Mouse (Mus musculus) midbrain, embryonic 11.5 days (tissue): ENCODE results near the gene Olfr1232. TPM values are rescaled to one million over a fixed set of nuclear protein-coding genes. Genes with fewer than 3 reads are reported as not detected.

Experiments
- ATAC-seq: fragments of 200-750 bp; cut with Nextera tagmentation; 2 replicates; pipeline ENCODE4 v1.8.0; 2017; ENCODE audit warnings: moderate TSS enrichment, moderate library complexity; ENCODE audit not compliant: low FRiP score
- DNase-seq: peaks from one replicate; pipeline ENCODE4 v3.0.0; 2015; ENCODE audit warnings: low spot score; ENCODE audit errors: missing footprints
- H3K27ac ChIP-seq: fragments of 300-500 bp; sonication (generic); 2 replicates; pipeline ENCODE4 v1.5.1; 2014; ENCODE audit warnings: low read depth, low read length
- H3K27me3 ChIP-seq: fragments of 300-500 bp; sonication (generic); 2 replicates; pipeline ENCODE4 v1.6.1; 2014; ENCODE audit warnings: mild to moderate bottlenecking, low read length, moderate library complexity, mixed read lengths; ENCODE audit not compliant: control insufficient read depth, insufficient read depth
- H3K36me3 ChIP-seq: fragments of 300-500 bp; sonication (generic); 2 replicates; pipeline ENCODE4 v1.6.1; 2014; ENCODE audit warnings: mild to moderate bottlenecking, low read length, moderate library complexity, mixed read lengths; ENCODE audit not compliant: control insufficient read depth, insufficient read depth
- H3K4me1 ChIP-seq: fragments of 300-500 bp; sonication (generic); 2 replicates; pipeline ENCODE4 v1.6.1; 2014; ENCODE audit warnings: low read length; ENCODE audit not compliant: control insufficient read depth, insufficient read depth
- H3K4me2 ChIP-seq: fragments of 300-500 bp; sonication (generic); 2 replicates; pipeline ENCODE4 v1.6.1; 2014; ENCODE audit warnings: mild to moderate bottlenecking, moderate library complexity
- H3K4me3 ChIP-seq: fragments of 300-500 bp; sonication (generic); 2 replicates; pipeline ENCODE4 v1.5.1; 2014; ENCODE audit warnings: low read depth, low read length
- H3K9ac ChIP-seq: fragments of 300-500 bp; sonication (generic); 2 replicates; pipeline ENCODE4 v1.6.1; 2014; ENCODE audit warnings: low read length
- H3K9me3 ChIP-seq: fragments of 300-500 bp; sonication (generic); 2 replicates; pipeline ENCODE4 v1.6.1; 2016; ENCODE audit warnings: low read length; ENCODE audit not compliant: control insufficient read depth
- WGBS: fragments of 180-500 bp; shearing (Covaris S2); extraction: QIAGEN DNeasy Blood & Tissue Kit; methylation state at CpG from one replicate; pipeline ENCODE4 v1.1.7; 2014; 5-methylcytosine and 5-hydroxymethylcytosine counted together
- polyA plus RNA-seq: library from polyadenylated mRNA; unstranded; fragments of >200 nt; fragmentation: Nextera tagmentation; extraction: Ambion mirVana; gene quantifications from 2 replicates; pipeline ENCODE4 v1.2.1, GENCODE M21; 2014

Gene Olfr1232
- not detected in 2 replicates for polyA plus RNA-seq

DNA sequence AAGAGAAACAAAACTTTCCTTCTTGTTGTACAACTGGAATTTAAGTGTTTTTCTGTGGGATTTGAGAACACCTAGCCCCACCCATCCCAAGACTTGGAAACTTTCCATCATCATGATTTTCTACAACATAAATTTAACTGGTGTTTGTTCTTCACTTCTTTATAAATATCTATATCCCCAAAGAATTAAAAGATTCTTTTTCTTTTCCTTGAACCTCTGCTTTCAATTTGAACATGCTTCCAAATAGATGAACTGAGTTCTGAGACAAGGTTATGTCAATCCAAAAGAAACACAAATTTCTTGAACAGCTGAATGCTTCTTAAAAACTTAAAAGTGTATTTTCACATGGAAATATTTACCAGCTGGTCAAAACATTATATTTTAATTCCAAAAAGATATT lies at the start of gene Olfr1232:
TSS of gene Olfr1232 (minus strand) at position 101 of the 400 bp plus-strand sequence.
- ATAC-seq: no peak
- H3K9me3 ChIP-seq: no peaks in the 10 kb centered on the region
- no peaks in the 10 kb centered on the region for H3K4me1 ChIP-seq
- H3K9ac ChIP-seq: no peak within 1 kb of the TSS
- no peak within 1 kb of the TSS for H3K4me2 ChIP-seq
- no peaks in the 10 kb centered on the region for H3K27me3 ChIP-seq
- H3K36me3 ChIP-seq: no peaks in the 10 kb centered on the region
- no peak within 1 kb of the TSS for H3K4me3 ChIP-seq
- H3K27ac ChIP-seq: no peak within 1 kb of the TSS
- no peak for DNase-seq

DNA sequence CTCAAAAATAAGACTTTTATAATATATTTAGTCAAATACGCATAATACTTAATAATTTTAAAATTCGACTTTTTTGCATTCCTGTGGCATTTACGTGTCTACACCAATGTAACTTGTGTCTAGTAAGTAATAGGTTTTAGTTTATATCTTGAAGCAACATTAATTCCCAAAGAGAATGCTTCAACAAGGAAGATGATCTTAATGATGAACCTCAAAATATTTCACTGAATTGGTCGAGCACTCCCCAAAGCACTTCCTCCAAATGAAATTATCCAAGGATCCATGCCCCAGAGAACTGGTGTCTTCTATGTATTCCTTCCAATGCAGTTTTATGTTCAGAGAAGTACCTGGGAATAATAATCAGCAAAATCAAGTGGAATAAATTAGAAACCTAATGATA lies 35.3 kb upstream of the Olfr1232 start, which contains the start of gene Olfr1234:
TSS of gene Olfr1234 (minus strand) at position 101 of the 400 bp plus-strand sequence.
- Histone ChIP-seq H3K36me3 (no peaks in the 10 kb centered on the region), H3K9ac (no peak within 1 kb of the TSS), H3K4me1 (no peaks in the 10 kb centered on the region), H3K4me2 (no peak within 1 kb of the TSS), H3K27ac (no peak within 1 kb of the TSS), H3K4me3 (no peak within 1 kb of the TSS), H3K27me3 (no peaks in the 10 kb centered on the region), H3K9me3 (no peaks in the 10 kb centered on the region)
- no peak for DNase-seq
- 91% methylated on average over 4 of the region's 4 CpGs for WGBS
- ATAC-seq: no peak

DNA sequence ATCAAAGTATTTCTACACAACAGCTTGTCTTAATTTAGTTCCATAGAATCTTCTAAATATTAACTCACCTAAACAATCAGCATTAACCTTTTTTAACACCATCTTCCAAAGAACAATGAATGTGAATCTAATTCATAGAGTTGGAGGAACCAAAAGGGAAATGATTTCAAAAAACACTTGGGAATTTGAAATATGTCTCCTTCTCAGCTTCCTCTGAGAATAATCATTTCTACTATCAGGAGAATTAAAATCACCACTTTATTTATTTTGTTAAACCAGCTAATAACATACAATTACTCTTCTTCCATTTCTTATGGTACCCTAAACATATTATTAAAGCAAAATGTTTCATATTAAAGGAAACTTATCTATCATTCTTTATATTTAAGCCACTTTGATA lies 12.8 kb upstream of the Olfr1232 start, which contains the start of gene Olfr1233:
TSS of gene Olfr1233 (minus strand) at position 101 of the 400 bp plus-strand sequence.
- DNase-seq (no peak), ATAC-seq (no peak)
- no peak within 1 kb of the TSS for H3K4me3 ChIP-seq
- no peaks in the 10 kb centered on the region for H3K4me1 ChIP-seq
- H3K9ac ChIP-seq: no peak within 1 kb of the TSS
- no peak within 1 kb of the TSS for H3K4me2 ChIP-seq
- H3K27me3 ChIP-seq: no peaks in the 10 kb centered on the region
- no peaks in the 10 kb centered on the region for H3K9me3 ChIP-seq
- no peak within 1 kb of the TSS for H3K27ac ChIP-seq
- no peaks in the 10 kb centered on the region for H3K36me3 ChIP-seq

DNA sequence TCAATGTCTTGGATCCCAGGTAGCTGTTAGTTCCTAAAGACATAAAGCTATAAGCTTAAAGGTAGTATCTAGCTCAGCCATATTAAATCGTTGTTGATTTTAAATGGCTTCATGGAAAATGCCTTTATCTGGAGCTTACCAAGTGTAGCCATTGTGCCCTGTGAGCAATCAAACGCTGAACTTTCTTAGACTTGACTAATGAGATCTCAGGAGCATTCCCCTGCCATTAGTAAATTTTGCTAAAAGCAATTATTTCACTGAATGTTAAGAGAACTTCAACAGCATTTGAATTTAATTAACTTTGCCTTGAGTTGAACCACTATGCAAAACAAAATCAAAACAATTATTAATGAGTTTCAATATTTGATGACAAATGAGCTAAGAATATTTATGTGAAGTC lies 22.5 kb downstream of the Olfr1232 start, which contains the start of gene Olfr1231:
TSS of gene Olfr1231 (minus strand) at position 101 of the 400 bp plus-strand sequence.
- H3K4me2 ChIP-seq: no peak within 1 kb of the TSS
- ATAC-seq (no peak), DNase-seq (no peak)
- no peaks in the 10 kb centered on the region for H3K9me3 ChIP-seq
- no peaks in the 10 kb centered on the region for H3K4me1 ChIP-seq
- H3K27ac ChIP-seq: no peak within 1 kb of the TSS
- no peaks in the 10 kb centered on the region for H3K27me3 ChIP-seq
- no peak within 1 kb of the TSS for H3K9ac ChIP-seq
- no peaks in the 10 kb centered on the region for H3K36me3 ChIP-seq
- 73% methylated on average over 2 of the region's 2 CpGs for WGBS
- H3K4me3 ChIP-seq: no peak within 1 kb of the TSS

DNA sequence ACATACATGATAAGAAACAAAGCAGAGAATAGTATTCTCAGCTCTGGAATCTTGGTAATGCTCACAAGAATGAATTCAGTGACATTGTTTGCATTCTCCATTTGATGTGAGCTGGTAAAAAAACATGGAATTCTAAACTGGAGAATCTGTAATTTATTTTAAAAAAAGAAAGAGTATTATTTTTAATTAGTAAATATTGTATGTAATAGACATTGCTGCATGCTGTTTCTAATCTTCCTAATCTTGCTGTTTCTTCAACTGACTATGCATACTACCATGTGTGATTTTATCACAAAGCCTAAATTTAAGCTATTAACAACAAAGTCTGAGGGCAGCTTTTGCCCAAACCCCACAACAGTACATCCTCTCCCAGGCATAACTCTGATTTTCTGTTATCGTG lies 32.3 kb downstream of the Olfr1232 start, which contains the start of gene Olfr1230:
TSS of gene Olfr1230 (minus strand) at position 101 of the 400 bp plus-strand sequence.
- Histone ChIP-seq H3K4me3 (no peak within 1 kb of the TSS), H3K9ac (no peak within 1 kb of the TSS), H3K36me3 (no peaks in the 10 kb centered on the region), H3K27me3 (no peaks in the 10 kb centered on the region), H3K9me3 (no peaks in the 10 kb centered on the region), H3K4me2 (no peak within 1 kb of the TSS), H3K27ac (no peak within 1 kb of the TSS), H3K4me1 (no peaks in the 10 kb centered on the region)
- DNase-seq (no peak), ATAC-seq (no peak)
- 83% methylated on average over 1 of the region's 1 CpGs for WGBS

DNA sequence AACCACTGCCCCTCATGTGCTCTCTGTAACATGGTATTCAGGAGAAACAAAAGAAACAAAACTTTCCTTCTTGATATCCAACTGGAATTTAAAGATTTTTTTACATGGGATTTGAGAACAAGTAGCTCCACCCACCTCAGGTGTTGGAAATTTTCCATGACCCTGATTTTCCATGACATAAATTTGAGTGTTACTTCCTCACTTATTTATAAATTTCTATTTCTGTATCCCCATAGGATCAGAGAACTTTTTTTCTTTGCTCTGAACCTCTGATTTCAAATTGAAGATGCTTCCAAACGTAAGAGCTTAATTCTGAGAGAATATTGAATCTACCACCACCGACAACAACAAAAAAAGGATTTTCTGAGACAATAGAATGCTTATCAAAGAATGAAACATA lies 41.6 kb downstream of the Olfr1232 start, which contains the start of gene Olfr1229:
TSS of gene Olfr1229 (minus strand) at position 101 of the 400 bp plus-strand sequence.
- no peak within 1 kb of the TSS for H3K27ac ChIP-seq
- no peaks in the 10 kb centered on the region for H3K27me3 ChIP-seq
- no peaks in the 10 kb centered on the region for H3K36me3 ChIP-seq
- no peak within 1 kb of the TSS for H3K4me2 ChIP-seq
- H3K4me1 ChIP-seq: no peaks in the 10 kb centered on the region
- ATAC-seq (no peak), DNase-seq (no peak)
- no peaks in the 10 kb centered on the region for H3K9me3 ChIP-seq
- 84% methylated on average over 2 of the region's 2 CpGs for WGBS
- no peak within 1 kb of the TSS for H3K9ac ChIP-seq
- H3K4me3 ChIP-seq: no peak within 1 kb of the TSS

Other genes with a start within 250 kb of the Olfr1232 start
- gene Olfr1219, start 246.2 kb downstream of the Olfr1232 start, polyA plus RNA-seq: not detected in 2 replicates
- not detected in 2 replicates for gene Olfr1220, start 222.8 kb downstream of the Olfr1232 start, polyA plus RNA-seq
- gene Olfr1221, start 212.4 kb downstream of the Olfr1232 start, polyA plus RNA-seq: not detected in 2 replicates
- gene Olfr1222, start 196.6 kb downstream of the Olfr1232 start, polyA plus RNA-seq: not detected in 2 replicates
- gene Olfr1223, start 178.1 kb downstream of the Olfr1232 start, polyA plus RNA-seq: not detected in 2 replicates
- gene Olfr1224-ps1, start 165.6 kb downstream of the Olfr1232 start, polyA plus RNA-seq: not detected in 2 replicates
- gene Olfr1225, start 155.0 kb downstream of the Olfr1232 start, polyA plus RNA-seq: not detected in 2 replicates
- gene Olfr1226, start 129.6 kb downstream of the Olfr1232 start, polyA plus RNA-seq: not detected in 2 replicates
- gene Olfr1228, start 75.6 kb downstream of the Olfr1232 start, polyA plus RNA-seq: not detected in 2 replicates
- gene Olfr1229, start 41.7 kb downstream of the Olfr1232 start, polyA plus RNA-seq: not detected in 2 replicates
- gene Olfr1230, start 32.4 kb downstream of the Olfr1232 start, polyA plus RNA-seq: not detected in 2 replicates
- gene Olfr1231, start 22.6 kb downstream of the Olfr1232 start, polyA plus RNA-seq: not detected in 2 replicates
- not detected in 2 replicates for gene Olfr1233, start 12.7 kb upstream of the Olfr1232 start, polyA plus RNA-seq
- gene Olfr1234, start 35.2 kb upstream of the Olfr1232 start, polyA plus RNA-seq: not detected in 2 replicates
- not detected in 2 replicates for gene Olfr1238, start 80.0 kb upstream of the Olfr1232 start, polyA plus RNA-seq
- not detected in 2 replicates for gene Olfr1239, start 90.7 kb upstream of the Olfr1232 start, polyA plus RNA-seq
- not detected in 2 replicates for gene Olfr1240, start 113.3 kb upstream of the Olfr1232 start, polyA plus RNA-seq
- not detected in 2 replicates for gene Olfr1241, start 157.5 kb upstream of the Olfr1232 start, polyA plus RNA-seq
- gene Olfr1242, start 168.7 kb upstream of the Olfr1232 start, polyA plus RNA-seq: not detected in 2 replicates
- not detected in 2 replicates for gene Olfr1243, start 201.8 kb upstream of the Olfr1232 start, polyA plus RNA-seq
- not detected in 2 replicates for gene Olfr1245, start 248.8 kb upstream of the Olfr1232 start, polyA plus RNA-seq